Mouse (Mus musculus) heart, postnatal 25 days (tissue): ENCODE results near the gene Pdss2. TPM values are rescaled to one million over a fixed set of nuclear protein-coding genes. Genes with fewer than 3 reads are reported as not detected.

Experiments
- DNase-seq: peaks from one replicate; pipeline ENCODE4 v3.0.0; 2022; ENCODE audit warnings: low spot score
- intact Hi-C: fragments of 180-260 bp; cut with DNase I; formaldehyde crosslinking; loops from one replicate; pipeline ENCODE4 v1.15.1; 2025
- total RNA-seq, 2 experiments: library from RNA; stranded (reverse); gene quantifications; 2 replicates each; pipeline ENCODE4 v1.2.3; 2021

The Pdss2 gene
- total RNA-seq, 2 experiments from 2014 or later: 31.4 to 32.7 TPM

DNA sequence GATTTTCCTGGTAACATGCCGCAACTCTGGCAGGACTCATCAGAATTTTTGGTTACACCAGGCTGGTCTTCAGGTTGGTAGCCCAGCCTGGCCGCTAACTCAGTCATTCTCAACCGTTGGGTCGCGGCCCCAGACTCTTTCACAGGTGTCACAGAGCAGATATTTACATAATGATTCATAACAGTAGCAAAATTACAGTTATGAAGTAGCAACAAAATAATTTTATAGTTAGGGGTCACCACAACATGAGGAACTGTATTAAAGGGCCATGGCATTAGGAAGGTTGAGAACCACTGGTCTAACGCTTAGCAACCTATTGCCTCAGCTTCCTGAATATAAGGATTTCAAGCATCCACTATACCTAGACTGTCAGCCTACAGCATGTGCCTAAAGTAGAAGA is 247.0 kb downstream of the Pdss2 start:
- DNase-seq: no peak
- intact Hi-C loops: no loop called here

DNA sequence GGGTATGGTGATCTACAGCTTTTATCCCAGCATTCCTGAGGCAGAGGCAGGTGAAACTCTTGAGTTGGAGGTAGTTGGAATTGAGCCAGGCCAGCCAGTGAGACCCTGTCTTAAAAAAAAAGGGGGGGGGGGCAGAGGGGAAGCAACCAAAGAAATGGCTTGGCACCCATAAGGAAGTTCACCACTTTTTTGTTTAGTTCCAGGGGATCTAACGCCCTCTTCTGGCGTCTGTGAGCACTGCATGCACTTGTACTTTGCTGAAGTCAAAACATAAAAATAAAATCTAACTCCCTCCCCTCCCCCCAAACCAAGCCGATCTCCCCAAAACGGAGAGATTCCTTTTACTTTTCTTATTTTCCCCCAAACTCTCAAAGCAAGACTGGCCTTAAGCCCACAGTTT is 254.1 kb downstream of the Pdss2 start:
- intact Hi-C loops: loop anchor here (1.0 kb wide), 1 partner anchor 60 kb away; no protein-coding TSS in a partner anchor
- DNase-seq: no peak

DNA sequence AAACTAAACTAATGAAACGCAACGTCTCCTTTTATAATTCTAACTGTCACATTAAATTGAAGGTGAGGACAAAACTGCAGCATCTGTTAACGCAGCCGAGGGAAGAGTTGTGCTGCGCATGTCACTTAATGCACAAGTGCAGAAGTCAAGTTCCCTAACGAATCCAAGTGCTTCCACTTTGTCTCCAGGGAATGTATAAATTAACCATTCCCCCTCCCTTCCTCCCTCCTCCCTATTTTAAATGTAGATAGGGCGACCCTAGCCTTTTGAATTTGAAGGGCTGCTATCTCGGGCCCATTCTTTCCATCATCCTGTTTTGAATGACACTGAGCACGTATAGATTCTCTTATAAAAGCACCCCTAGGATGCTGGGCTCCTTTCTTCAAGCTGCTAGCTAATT is 256.2 kb downstream of the Pdss2 start:
- intact Hi-C loops: no loop called here
- no peak for DNase-seq

DNA sequence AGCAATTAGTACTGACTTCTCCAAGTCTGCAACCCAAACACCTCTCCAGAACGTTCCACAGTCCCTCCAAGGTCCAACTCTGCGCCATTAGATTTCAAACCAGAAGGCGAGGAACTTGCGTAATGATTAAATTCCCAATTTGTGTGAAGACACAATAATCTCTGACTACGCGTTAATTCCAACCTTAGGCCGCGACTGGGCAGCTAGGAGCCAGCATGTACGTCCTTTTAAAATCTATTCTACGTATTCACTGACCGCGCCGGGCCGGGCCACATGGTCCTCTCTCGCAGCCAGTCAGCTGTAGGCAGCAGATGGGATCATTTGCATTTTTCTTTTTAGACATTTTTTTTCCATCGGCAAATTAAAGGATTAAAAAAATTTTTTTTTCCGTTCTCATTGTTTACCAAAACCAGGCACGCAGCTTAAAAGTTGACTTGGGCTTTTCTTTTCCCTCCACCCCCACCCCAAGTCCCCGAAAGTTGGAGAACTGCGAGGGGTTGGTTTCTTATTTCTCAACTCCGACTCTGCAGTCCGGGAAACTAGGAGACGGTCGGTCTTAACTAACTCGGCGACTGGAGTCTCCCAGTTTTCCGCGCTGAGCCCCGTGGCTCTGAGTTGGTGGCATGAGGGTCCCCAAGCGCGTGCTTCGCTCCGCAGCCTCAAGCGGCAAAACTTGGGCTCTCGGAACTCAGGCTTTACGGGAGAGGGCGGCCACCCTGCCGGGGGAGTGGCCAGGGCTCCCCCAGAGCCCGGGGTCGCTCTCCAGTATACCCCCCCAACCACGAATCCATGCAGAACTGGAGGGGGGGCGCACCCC is 256.8 kb downstream of the Pdss2 start:
- peak; percentile 11 for DNase-seq
- intact Hi-C loops: loop anchor here (2.0 kb wide), 1 partner anchor 21 kb away; no protein-coding TSS in a partner anchor

DNA sequence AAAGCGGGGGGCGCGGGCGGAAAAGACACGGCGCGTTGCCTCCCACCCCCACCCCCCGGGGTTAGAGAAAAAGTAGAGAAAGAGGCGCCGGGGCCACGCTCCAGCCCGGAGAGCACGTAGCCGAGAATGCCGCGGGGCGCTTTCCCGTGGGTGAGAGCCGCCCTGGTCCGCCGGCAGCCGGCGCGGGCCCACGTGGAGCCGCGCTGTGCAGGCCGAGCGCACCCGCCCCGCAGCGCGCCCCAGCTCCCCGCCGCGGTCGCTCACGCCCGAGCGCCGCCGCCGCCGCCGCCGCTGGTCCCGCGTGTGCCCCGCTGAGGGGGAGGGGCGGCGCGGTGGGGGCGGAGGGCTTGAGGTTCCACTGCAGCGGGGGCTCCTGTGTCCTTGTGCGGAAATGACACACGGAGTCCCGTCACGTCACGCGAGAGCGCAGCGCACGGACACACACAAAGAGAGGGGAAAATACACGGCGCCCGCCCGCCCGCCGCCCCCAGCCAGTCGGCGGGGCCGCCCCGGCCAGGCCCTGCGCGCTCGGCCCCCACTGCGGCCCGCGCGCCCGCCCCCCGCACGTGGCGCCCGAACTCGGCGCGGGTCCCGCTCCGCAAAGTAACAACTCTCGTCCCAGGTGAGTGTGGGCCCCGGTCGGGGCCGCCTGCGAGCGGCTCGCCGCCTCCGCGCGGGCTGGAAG is 257.6 kb downstream of the Pdss2 start, which contains the start of gene Bend3:
TSS of gene Bend3 (plus strand) at position 81 of the 685 bp plus-strand sequence.
- intact Hi-C loops: loop anchor here (2.0 kb wide), 1 partner anchor 22 kb away; no protein-coding TSS in a partner anchor

DNA sequence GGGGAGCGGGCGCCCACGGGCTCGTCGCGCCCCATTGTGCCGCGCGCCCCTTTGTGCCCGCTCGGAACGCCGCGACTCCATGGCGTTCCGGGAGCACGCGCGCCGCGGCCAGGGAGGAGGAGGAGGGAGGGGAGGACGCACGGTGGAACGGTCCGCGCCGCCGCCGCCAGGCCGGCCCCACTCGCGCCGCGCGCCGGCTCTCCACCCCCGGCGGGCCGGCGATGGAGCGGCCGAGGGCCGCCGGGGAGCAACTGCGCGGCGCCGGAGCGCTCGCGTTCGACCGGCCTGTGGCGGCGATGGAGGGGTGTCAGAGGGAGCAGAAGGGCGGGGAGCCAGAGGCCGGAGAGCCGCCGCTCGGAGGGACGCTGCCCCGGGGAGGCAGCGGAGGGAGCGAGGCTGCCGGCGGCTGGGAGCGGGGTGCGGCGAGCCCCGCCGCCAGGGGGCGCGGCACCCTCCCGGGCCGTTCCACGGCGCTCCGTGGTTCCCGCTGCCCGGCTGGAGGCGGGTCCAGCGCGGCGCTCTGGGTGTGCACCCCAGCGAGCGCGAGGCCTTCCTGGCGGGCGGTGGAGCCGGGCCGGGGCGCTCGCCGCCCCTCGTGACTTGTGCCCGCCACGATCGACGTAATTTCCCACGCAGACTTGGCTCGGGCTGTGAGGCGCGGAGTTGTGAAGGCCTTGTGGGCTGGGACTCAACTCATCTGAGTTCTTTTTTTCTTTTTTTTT is 258.3 kb downstream of the Pdss2 start:
- intact Hi-C loops: loop anchor here (2.0 kb wide), 2 partner anchors 23 to 61 kb away; partner anchors contain the start of gene 1700021F05Rik
- DNase-seq: peak; percentile 82

More for the DNA sequence above, 257.6 kb downstream of the Pdss2 start, which contains the start of gene Bend3:
- peak; percentile 16 for DNase-seq

DNA sequence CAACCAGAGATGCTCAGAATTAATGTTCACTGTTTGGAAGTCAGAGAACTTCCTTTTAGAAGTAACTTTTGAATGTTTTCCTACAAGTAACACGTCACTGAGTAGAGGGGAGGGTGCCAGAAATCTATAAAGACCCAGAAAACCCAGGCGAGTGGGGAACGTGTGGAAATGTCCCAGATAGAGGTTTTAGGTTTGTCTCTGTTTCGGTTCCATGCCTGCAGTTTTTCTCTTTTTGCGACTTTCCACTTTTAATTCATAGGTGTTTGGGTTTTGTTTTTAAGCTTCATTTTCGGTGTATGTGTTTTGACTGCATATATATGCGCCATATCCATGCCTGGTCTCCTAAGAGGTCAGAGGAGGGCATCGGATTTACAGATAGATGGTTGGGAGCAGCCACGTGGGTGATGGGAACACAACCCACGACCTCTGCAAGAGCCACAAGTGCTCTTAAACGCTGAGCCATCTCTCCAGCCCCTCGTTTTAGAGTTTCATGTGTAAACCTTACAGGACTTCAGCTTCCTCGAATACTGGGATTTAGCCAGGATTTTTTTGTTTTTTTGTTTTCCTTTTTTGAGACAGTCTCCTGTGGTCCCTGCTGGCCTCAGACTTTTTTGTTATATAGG is 259.1 kb downstream of the Pdss2 start:
- DNase-seq: no peak
- intact Hi-C loops: loop anchor here (2.0 kb wide), 1 partner anchor 60 kb away; the partner anchor contains the start of gene 1700021F05Rik

DNA sequence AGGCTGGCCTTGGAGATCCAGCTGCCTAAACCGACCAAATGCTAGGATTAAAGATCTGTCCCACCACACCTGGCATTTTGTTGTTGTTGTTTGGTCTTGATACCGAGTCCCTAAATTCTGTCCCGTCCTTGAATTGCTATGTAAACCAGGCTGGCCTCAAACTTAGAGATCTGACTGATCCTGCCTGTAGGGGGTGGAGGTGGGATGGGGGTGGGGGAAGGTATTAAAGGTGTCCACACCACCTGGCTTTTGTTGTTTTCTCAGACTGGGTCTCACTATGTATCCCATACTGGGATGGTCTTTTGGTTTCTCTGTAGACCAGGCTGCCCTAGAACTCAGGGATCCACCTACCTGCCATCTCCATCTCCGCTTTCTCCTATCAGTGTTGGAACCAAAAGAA is 259.9 kb downstream of the Pdss2 start:
- intact Hi-C loops: loop anchor here (2.0 kb wide), 1 partner anchor 60 kb away; the partner anchor contains the start of gene 1700021F05Rik
- DNase-seq: no peak

DNA sequence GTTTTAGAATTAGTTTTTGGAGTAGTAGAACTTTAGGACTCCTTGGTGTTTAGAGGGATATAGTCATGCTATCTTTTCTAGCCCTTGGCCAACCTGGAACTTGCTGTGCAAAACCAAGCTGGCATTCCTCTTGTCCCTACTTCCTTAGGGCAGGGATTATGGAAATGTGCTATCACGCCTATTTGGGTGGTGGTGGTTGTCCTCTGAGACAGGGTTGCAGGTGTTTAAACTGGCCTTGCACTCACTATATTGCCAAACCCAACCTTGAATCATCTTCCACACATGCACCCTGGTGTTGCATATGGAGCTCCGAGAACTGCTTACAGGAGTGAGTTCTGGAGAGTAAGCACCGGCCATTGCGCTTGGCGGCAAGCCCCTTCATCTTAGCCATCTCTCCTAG is 260.7 kb downstream of the Pdss2 start:
- DNase-seq: no peak
- intact Hi-C loops: no loop called here

DNA sequence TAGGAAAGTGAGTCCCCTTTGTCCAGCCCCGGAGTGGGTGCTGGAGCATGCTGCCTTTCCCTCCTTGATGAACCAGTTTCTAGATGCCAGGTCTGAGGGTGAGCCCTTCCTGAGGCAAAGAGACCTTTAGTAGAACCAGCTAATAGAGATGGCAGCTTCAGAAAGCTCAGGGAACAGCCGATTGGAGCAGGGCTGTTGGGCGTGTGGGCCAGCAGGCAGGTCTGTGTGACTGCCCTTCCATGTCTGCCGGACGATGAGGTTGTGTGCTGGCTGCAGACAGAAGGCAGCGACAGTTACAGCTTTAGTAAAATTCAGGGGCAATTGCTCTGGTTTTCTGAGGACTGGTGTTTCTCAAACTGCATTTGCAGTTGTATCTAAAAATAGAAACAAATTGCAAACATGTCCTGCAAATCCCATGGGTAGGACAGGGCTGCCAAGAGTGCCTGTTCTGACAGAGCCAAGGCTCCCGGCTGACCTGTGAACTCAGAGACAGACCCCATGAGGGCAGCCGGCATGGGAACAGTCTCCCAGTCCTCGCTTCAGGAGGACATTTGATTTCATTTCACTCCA is 262.2 kb downstream of the Pdss2 start:
- DNase-seq: peak; percentile 31
- intact Hi-C loops: no loop called here

DNA sequence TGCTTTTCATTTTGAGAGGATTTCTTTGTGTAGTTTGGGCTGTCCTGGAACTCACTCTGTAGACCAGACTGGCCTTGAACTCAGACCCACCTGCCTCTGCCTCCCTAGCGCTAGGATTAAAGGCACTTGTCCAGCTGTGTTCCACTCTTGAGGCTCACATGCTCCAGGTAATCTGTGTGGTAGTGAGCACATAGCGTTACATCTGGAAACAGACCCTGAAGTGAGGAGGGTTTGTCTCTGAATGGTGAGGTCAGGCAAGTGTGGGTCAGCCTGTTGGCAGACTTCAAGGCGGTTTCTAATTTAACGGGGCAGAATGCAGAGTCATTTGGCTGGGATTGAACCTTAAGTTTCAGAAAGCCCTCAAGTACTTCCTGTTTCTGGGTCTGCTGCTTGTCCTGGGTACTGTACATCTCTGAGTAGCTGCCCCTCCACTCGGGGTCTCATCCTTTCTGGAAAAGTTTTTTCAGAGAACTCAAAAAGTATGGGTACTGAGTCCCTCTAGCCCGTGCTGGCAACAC is 264.5 kb downstream of the Pdss2 start:
- intact Hi-C loops: no loop called here
- no peak for DNase-seq

DNA sequence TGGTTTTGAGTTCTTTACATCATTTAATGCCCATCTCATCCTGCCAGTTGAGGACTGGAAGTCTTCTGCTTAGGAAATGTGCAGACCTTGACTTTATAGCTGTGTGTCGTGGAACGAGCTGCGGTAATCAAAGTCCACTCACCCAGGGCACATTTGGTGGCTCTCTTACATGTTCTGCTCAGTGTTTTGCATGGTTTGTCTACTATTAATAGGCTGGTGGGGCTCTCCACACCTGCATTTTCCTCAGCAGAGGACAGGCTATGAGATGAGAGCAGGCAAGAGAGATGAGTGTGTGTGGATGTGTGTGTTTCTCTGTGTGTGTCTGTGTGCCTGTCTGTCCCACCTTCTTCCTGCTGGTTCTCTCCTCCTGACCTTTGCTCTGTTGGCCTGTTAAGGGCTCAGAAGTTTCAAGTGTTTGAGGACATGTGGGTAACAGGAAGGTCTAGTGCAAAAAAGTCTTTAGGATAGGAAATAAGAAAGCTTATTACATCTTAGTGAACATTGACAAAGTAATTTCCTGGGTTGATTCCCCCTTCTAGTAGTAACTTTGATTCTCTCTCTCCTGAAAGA is 266.2 kb downstream of the Pdss2 start:
- no peak for DNase-seq
- intact Hi-C loops: no loop called here

DNA sequence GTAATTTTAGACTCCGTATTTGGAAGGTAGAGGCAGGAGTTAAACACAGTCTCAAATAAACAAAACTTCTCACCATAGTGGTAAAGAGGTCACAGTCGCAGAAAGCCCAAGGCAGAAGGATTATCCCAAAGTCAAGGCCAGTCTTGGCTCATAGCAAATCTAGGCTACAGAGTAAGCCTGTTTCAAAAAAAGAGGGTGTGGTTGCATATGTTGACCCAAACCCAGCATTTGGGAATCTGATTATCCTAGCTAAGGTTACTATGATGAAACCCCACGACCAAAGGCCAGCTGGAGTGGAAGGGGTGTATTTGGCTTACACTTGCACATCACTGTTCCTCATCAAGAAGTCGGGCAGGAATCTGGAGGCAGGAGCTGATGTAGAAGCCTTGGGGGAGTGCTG is 267.0 kb downstream of the Pdss2 start:
- DNase-seq: no peak
- intact Hi-C loops: no loop called here

DNA sequence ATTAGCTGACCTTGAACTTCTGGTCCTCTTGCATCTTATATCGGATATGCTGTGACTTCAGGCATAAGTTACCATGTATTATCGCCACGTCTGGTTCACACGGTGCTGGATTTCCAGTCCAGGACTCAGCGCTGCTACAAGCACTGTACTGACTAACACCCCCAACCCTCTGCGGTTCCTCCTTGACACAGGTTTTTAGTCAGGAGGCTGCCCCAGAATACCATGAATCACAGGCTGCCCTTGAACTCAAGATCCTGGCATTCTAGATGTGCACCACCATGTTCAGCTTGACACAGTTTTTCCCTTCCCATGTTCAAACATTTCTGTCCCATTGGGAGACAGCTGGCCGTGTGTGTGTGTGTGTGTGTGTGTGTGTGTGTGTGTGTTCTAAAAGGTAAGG is 267.9 kb downstream of the Pdss2 start:
- intact Hi-C loops: no loop called here
- DNase-seq: no peak

DNA sequence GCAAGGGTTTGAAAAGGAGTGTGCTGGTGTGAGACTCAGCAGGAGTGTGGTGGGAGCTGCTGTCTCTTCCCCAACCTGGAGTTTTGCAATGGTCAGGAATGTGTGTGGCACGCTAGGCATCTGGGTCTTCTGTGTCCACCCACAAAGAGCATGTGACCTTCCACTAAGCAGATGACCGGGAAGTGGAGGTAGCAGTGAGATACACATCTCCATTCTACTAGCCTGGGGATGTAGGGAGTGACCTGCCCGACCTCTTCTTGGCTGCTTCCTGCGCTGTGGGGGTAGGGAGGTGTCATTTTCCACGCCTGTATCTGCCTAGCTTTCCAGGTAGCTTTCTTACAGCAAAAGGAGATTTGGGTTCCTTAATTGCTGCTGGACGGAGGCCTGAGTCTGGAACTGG is 268.3 kb downstream of the Pdss2 start:
- DNase-seq: no peak
- intact Hi-C loops: no loop called here

DNA sequence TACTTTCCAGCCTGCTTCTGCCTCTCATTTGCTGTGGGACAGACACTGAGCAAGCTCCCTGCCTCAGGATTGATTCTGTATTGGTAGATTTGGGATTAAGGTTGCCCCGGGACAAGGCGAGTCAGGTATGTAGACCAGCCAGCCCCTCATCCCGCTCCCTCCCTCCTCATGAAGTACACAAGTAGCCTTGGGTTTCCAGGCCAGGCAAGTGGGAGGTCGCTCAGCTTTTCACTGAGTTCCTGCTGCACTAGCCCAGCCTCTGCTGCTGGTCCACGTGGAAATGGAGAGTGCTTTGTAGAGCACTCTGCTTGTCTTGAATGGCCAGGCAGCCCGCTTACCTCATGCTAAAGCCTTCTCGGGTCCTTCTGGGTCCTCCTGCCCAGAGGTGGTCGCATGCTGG is 268.7 kb downstream of the Pdss2 start:
- DNase-seq: no peak
- intact Hi-C loops: loop anchor here (5.0 kb wide), 1 partner anchor 47 kb away; no protein-coding TSS in a partner anchor

DNA sequence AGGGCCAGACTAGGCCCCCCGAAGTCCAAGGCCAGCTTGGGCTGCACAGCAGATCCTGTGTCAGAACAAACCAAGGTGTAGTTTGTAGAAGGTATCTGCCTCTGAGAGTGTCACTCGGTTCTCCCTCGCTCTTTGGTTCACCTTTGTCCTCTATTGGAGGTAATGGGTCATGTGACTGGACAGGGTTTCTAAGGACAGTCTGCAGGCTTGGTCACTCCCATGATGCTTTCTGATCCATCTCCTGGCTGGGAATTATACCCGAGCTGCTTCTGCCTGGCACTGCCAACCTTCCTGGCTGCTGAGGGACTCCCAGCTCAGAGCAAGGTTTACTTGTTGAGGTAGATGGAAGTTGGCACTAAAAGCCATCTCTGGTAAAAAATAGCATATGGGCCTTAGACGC is 269.6 kb downstream of the Pdss2 start:
- intact Hi-C loops: loop anchor here (5.0 kb wide), 1 partner anchor 46 kb away; no protein-coding TSS in a partner anchor
- no peak for DNase-seq

DNA sequence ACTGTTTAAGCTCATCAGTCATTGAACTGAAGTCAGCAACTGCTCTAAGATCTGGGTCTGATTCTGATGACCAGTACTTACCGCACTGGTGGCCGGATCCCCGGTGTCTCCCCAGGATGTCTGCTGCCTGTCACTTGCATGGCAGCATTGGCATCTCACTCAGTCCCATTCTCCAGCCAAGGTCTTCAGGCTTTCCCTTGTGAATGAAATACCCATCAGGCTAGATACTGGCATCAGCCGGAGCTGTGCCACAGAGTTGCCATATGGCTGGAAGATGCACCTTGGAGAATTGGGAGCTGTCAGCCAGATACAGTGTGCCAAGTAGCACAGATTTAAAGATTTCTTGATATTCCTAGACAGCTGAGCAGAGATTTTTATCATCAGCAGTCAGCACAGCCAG is 281.3 kb downstream of the Pdss2 start:
- no peak for DNase-seq
- intact Hi-C loops: no loop called here

DNA sequence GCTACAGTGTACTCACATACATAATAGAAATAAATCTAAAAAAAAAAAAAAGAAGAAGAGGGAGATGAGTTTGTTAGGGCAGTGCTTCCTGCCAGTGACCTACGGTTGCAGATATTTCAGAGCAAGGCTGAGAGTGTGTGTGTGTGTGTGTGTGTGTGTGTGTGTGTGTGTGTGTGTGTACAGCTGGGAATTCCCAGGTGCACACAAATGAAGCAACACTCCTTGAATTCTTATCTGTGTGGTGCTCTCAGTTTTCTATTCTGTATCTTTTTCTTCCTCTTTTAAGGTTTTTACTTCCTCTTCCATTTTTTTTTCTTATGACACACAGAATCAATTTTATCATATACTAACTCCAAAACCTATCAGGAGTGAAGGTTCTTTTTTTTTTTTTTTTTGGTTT is 283.0 kb downstream of the Pdss2 start:
- intact Hi-C loops: no loop called here
- no peak for DNase-seq
